Mouse (Mus musculus): ENCODE results near the gene Fkbp9. TPM values are rescaled to one million over a fixed set of nuclear protein-coding genes. Genes with fewer than 3 reads are reported as not detected.

Gene Fkbp9
- polyA plus RNA-seq, 1 experiment from 2014 or later, result 38.0 TPM

- ATAC-seq, result no peak
- 92% methylated on average over 2 of the region's 2 CpGs for WGBS
- H3K4me2 ChIP-seq (replicated peaks; ENCODE audit: low read depth), result no peak overlapping the region
These were observed 58.9 kb downstream of the Fkbp9 start for GRCm38 (mm10) chr6:56890762-56891161.

DNA sequence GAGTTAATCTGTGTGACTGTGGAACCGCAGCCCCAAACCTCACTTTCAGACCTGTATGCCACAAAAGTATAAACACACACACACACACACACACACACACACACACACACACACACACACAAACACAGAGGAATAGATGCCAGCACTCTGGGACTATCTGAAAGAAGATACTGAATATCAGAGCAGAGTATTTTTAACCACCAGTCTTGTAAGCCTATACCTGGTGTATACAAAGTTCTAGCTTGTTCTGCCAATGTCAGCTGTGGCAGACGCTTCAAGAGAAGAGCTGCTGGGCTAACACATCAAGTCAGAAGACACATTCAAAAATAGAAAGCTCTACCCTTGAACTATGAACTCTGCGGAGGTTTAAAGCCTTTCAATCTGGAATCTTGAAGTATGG is 67.7 kb downstream of the Fkbp9 start:
- H3K9me3 ChIP-seq (ENCODE audit: control insufficient read depth), result no peaks in the 10 kb centered on the region
- H3K4me2 ChIP-seq (replicated peaks; ENCODE audit: low read depth), result peak overlapping the region; percentile 44
- no peaks in the 10 kb centered on the region; the same call in 1 of the 2 replicates for H3K36me3 ChIP-seq (ENCODE audit: control insufficient read depth, insufficient read depth)
- TF ChIP-seq CTCF (IDR thresholded peaks at IDR 0.05; ENCODE audit: low read depth), result no peak
- H3K4me1 ChIP-seq (replicated peaks; ENCODE audit: control insufficient read depth, insufficient read depth, low read length), result peaks cover 5% of the 10 kb centered on the region; the same call in 1 of the 2 replicates
- H3K27me3 ChIP-seq (replicated peaks; ENCODE audit: control insufficient read depth, insufficient read depth, low read length), result no peaks in the 10 kb centered on the region
- 47% methylated on average over 3 of the region's 3 CpGs for WGBS
- no peak overlapping the region for H3K27ac ChIP-seq (ENCODE audit: low read depth, low read length)
- no peak for ATAC-seq
- H3K9ac ChIP-seq (ENCODE audit: low read depth, low read length), result no peak overlapping the region
- H3K4me3 ChIP-seq (ENCODE audit: low read depth, low read length), result no peak overlapping the region

More at GRCm38 (mm10) chr6:56890762-56891161, 58.9 kb downstream of the Fkbp9 start:
- no peaks in the 10 kb centered on the region for H3K9me3 ChIP-seq (ENCODE audit: control insufficient read depth)
- H3K27ac ChIP-seq (ENCODE audit: low read depth, low read length), result no peak overlapping the region
- H3K27me3 ChIP-seq (replicated peaks; ENCODE audit: control insufficient read depth, insufficient read depth, low read length), result no peaks in the 10 kb centered on the region
- H3K36me3 ChIP-seq (ENCODE audit: control insufficient read depth, insufficient read depth), result peaks cover 45% of the 10 kb centered on the region
- H3K4me3 ChIP-seq (ENCODE audit: low read depth, low read length), result no peak overlapping the region
- no peak for TF ChIP-seq CTCF (IDR thresholded peaks at IDR 0.05; ENCODE audit: low read depth)
- H3K9ac ChIP-seq (ENCODE audit: low read depth, low read length), result no peak overlapping the region
- H3K4me1 ChIP-seq (replicated peaks; ENCODE audit: control insufficient read depth, insufficient read depth, low read length), result no peaks in the 10 kb centered on the region

GRCm38 (mm10) chr6:56901336-56901735 is 69.5 kb downstream of the Fkbp9 start:
- no peak overlapping the region for H3K9ac ChIP-seq (ENCODE audit: low read depth, low read length)
- H3K36me3 ChIP-seq (ENCODE audit: control insufficient read depth, insufficient read depth), result no peaks in the 10 kb centered on the region; the same call in 1 of the 2 replicates
- peak overlapping the region; percentile 25 for H3K4me3 ChIP-seq (ENCODE audit: low read depth, low read length)
- peak overlapping the region; percentile 31; the same call in 1 of the 2 replicates for H3K27ac ChIP-seq (ENCODE audit: low read depth, low read length)
- WGBS, result 28% methylated on average over 3 of the region's 3 CpGs
- TF ChIP-seq CTCF (IDR thresholded peaks at IDR 0.05; ENCODE audit: low read depth), result no peak
- H3K4me1 ChIP-seq (replicated peaks; ENCODE audit: control insufficient read depth, insufficient read depth, low read length), result peaks cover 5% of the 10 kb centered on the region; the same call in 1 of the 2 replicates
- H3K27me3 ChIP-seq (replicated peaks; ENCODE audit: control insufficient read depth, insufficient read depth, low read length), result no peaks in the 10 kb centered on the region
- H3K4me2 ChIP-seq (replicated peaks; ENCODE audit: low read depth), result peak overlapping the region; percentile 44
- ATAC-seq, result peak; percentile 84
- H3K9me3 ChIP-seq (ENCODE audit: control insufficient read depth), result no peaks in the 10 kb centered on the region

DNA sequence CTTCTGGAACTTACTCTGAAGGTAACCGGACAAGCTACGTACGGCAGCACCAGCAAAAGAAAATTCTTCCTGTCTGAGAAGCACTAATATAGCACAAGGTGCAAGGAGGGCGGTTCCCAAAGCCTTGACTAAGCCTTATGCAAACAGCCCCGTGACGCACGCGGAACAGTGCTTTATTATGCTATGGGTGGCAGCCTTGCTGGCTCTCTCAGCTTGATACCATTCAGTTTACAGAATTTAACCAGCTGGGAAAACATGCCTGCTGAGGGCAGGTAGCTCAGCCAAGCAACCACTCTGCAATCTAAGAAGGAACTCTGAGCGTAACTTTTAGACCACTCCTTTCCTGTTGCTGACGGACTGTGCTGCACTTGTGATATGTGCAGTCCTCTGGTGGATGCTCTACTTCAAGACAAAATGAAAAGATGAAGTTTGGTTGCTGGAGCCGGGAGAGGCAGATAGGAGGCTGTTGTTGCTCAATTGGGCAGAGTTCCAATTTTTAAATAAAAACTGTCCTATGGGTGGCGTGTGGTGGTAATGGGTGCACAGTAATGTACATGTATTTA is 70.0 kb downstream of the Fkbp9 start:
- Histone ChIP-seq H3K4me1 (replicated peaks; ENCODE audit: control insufficient read depth, insufficient read depth, low read length) (peaks cover 5% of the 10 kb centered on the region; the same call in 1 of the 2 replicates), H3K4me3 (ENCODE audit: low read depth, low read length) (peak overlapping the region; percentile 25), H3K9me3 (ENCODE audit: control insufficient read depth) (no peaks in the 10 kb centered on the region), H3K9ac (ENCODE audit: low read depth, low read length) (no peak overlapping the region), H3K27me3 (replicated peaks; ENCODE audit: control insufficient read depth, insufficient read depth, low read length) (no peaks in the 10 kb centered on the region), H3K36me3 (ENCODE audit: control insufficient read depth, insufficient read depth) (no peaks in the 10 kb centered on the region; the same call in 1 of the 2 replicates), H3K4me2 (replicated peaks; ENCODE audit: low read depth) (peak overlapping the region; percentile 44), H3K27ac (ENCODE audit: low read depth, low read length) (peak overlapping the region; percentile 31)
- ATAC-seq, result peak; percentile 96
- TF ChIP-seq CTCF (IDR thresholded peaks at IDR 0.05; ENCODE audit: low read depth), result 0 out of 2 replicates have a peak, but pooled peaks have one; percentile 15
- WGBS, result 22% methylated on average over 12 of the region's 12 CpGs

- 66% methylated on average over 7 of the region's 7 CpGs for WGBS
- Histone ChIP-seq H3K4me1 (replicated peaks; ENCODE audit: control insufficient read depth, insufficient read depth, low read length) (peaks cover 5% of the 10 kb centered on the region; the same call in 1 of the 2 replicates), H3K4me2 (replicated peaks; ENCODE audit: low read depth) (no peak overlapping the region; the same call in 1 of the 2 replicates), H3K4me3 (ENCODE audit: low read depth, low read length) (no peak overlapping the region), H3K27me3 (replicated peaks; ENCODE audit: control insufficient read depth, insufficient read depth, low read length) (no peaks in the 10 kb centered on the region), H3K27ac (ENCODE audit: low read depth, low read length) (0 out of 2 replicates have a peak overlapping the region, but pooled peaks have one; percentile 1), H3K36me3 (ENCODE audit: control insufficient read depth, insufficient read depth) (no peaks in the 10 kb centered on the region), H3K9ac (ENCODE audit: low read depth, low read length) (no peak overlapping the region), H3K9me3 (ENCODE audit: control insufficient read depth) (no peaks in the 10 kb centered on the region)
- no peak for ATAC-seq
- TF ChIP-seq CTCF (IDR thresholded peaks at IDR 0.05; ENCODE audit: low read depth), result peak; percentile 21; the same call in 1 of the 2 replicates
These were observed 71.0 kb downstream of the Fkbp9 start for GRCm38 (mm10) chr6:56902606-56903520.

- Histone ChIP-seq H3K9ac (ENCODE audit: low read depth, low read length) (no peak overlapping the region), H3K4me3 (ENCODE audit: low read depth, low read length) (no peak overlapping the region), H3K4me2 (replicated peaks; ENCODE audit: low read depth) (no peak overlapping the region), H3K9me3 (ENCODE audit: control insufficient read depth) (no peaks in the 10 kb centered on the region), H3K4me1 (replicated peaks; ENCODE audit: control insufficient read depth, insufficient read depth, low read length) (peaks cover 5% of the 10 kb centered on the region; the same call in 1 of the 2 replicates), H3K36me3 (ENCODE audit: control insufficient read depth, insufficient read depth) (no peaks in the 10 kb centered on the region), H3K27me3 (replicated peaks; ENCODE audit: control insufficient read depth, insufficient read depth, low read length) (no peaks in the 10 kb centered on the region), H3K27ac (ENCODE audit: low read depth, low read length) (peak overlapping the region; percentile 42; the same call in 1 of the 2 replicates)
- TF ChIP-seq CTCF (IDR thresholded peaks at IDR 0.05; ENCODE audit: low read depth), result no peak
- 21% methylated on average over 6 of the region's 6 CpGs for WGBS
- ATAC-seq, result no peak
These were observed 72.0 kb downstream of the Fkbp9 start for GRCm38 (mm10) chr6:56903831-56904230.

All from intestine, postnatal 0 days (tissue).